Mouse (Mus musculus): ENCODE measurements at regions not wholly inside any gene's neighbourhood (a gene's known extent, or its start where the extent isn't known, plus 50 kb on each side); places are given as distances from the start of the nearest gene placed in this dataset.

DNA sequence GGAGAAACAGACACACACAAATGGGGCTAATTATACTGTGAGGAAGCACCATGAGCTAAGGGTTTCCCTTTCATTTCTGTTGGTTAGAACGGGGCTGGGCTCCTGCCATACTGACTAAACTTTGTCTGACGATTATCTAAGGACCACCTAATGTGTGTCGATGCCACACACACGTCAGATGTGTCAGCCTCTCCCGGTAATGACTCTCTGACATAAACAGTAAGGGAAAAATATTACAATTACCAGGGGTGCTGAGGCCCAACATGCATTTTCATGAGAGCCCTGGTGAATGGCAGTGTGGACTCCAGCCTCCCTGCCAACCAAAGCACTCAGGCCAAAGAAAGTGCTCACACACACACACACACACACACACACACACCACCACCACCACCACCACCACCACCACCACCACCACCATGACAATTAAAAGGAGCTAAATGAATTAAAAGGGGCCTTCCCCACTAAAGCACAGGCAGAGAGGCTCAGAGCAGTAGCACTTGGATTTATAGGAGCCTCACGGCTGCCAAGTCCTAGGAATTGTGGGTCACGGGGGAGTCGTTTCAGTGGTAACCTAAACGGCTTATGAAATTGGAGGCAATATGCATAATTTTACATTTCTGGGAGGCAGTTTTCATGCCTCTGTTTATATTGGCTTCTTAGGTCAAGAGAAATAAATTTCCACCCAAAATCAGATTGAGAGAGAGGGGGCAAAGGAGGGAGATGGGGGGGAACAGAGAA, 193.7 kb upstream of the Irx3 start:
- TF ChIP-seq CTCF (conservative IDR thresholded peaks at IDR 0.05; ENCODE audit: insufficient read depth, insufficient read length, low read depth, low read length) (no peak), POLR2A (IDR thresholded peaks at IDR 0.05; ENCODE audit: low read depth, low read length) (no peak)

All from kidney, adult 2 months (tissue).